Mouse (Mus musculus) G1E (cell line): Measurements from ENCODE around the gene Mgmt. TPM values are rescaled to one million over a fixed set of nuclear protein-coding genes. Genes with fewer than 3 reads are reported as not detected.

Experiments used
- ATAC-seq: 2 replicates; pipeline ENCODE4 v1.8.0; 2016; ENCODE audit warnings: mild to moderate bottlenecking; ENCODE audit not compliant: insufficient number of reproducible peaks, poor library complexity, low FRiP score, severe bottlenecking; ENCODE audit errors: extremely low read depth
- DNase-seq: peaks from one replicate; pipeline ENCODE4 v3.0.0; 2012; ENCODE audit warnings: low spot score
- H3K27me3 ChIP-seq: 2 replicates; pipeline ENCODE4 v1.6.1; 2012; ENCODE audit warnings: mild to moderate bottlenecking, low read length, inconsistent platforms; ENCODE audit not compliant: insufficient read depth
- H3K36me3 ChIP-seq: replicated peaks from 2 replicates; pipeline ENCODE3; 2012; ENCODE audit warnings: mild to moderate bottlenecking, inconsistent platforms
- H3K4me1 ChIP-seq: 2 replicates; pipeline ENCODE4 v1.6.1; 2012; ENCODE audit warnings: low read depth, low read length, inconsistent platforms, mixed read lengths; ENCODE audit not compliant: insufficient read depth
- H3K4me3 ChIP-seq: 2 replicates; pipeline ENCODE4 v1.5.1; 2012; ENCODE audit warnings: low read depth, mild to moderate bottlenecking, inconsistent platforms, low read length, moderate library complexity, mixed read lengths
- H3K9me3 ChIP-seq: replicated peaks from 2 replicates; pipeline ENCODE4 v1.6.1; 2012; ENCODE audit warnings: inconsistent platforms
- CTCF ChIP-seq: IDR thresholded peaks from 2 replicates; pipeline ENCODE4 v1.5.1; 2012; ENCODE audit warnings: low read depth, low read length, inconsistent platforms, mixed read lengths
- GATA1 ChIP-seq: IDR thresholded peaks from 2 replicates; pipeline ENCODE4 v1.6.1; 2012; ENCODE audit warnings: borderline replicate concordance, low read length, inconsistent platforms, mixed read lengths
- GATA2 ChIP-seq: IDR thresholded peaks from 2 replicates; pipeline ENCODE4 v1.6.1; 2012; ENCODE audit warnings: low read depth, low read length, inconsistent platforms, borderline replicate concordance
- POLR2AphosphoS5 ChIP-seq: IDR thresholded peaks from 2 replicates; pipeline ENCODE4 v1.6.1; 2012; ENCODE audit warnings: low read depth, low read length, inconsistent platforms; ENCODE audit not compliant: insufficient replicate concordance
- TAL1 ChIP-seq: conservative IDR thresholded peaks from 2 replicates; pipeline ENCODE4 v1.6.1; 2012; ENCODE audit warnings: low read depth, low read length, inconsistent platforms, mixed read lengths
- polyA plus RNA-seq: library from polyadenylated mRNA; stranded (reverse); fragments of >175 nt; gene quantifications from 2 replicates; pipeline ENCODE4 v1.2.3, GENCODE M21; 2012
- total RNA-seq, 2 experiments: library from RNA; stranded (forward) in 1 of 2; stranded (reverse) in 1 of 2; fragments of 200-1000 nt in 1 of 2; fragments of >200 nt in 1 of 2; fragmentation: Nextera tagmentation in 1 of 2; gene quantifications; 2 replicates each; pipeline ENCODE4 v1.2.3; 2014 to 2017

Mgmt gene
- total and polyA plus RNA-seq, 3 experiments = 1.1 to 2.2 (median 2.2) TPM

DNA sequence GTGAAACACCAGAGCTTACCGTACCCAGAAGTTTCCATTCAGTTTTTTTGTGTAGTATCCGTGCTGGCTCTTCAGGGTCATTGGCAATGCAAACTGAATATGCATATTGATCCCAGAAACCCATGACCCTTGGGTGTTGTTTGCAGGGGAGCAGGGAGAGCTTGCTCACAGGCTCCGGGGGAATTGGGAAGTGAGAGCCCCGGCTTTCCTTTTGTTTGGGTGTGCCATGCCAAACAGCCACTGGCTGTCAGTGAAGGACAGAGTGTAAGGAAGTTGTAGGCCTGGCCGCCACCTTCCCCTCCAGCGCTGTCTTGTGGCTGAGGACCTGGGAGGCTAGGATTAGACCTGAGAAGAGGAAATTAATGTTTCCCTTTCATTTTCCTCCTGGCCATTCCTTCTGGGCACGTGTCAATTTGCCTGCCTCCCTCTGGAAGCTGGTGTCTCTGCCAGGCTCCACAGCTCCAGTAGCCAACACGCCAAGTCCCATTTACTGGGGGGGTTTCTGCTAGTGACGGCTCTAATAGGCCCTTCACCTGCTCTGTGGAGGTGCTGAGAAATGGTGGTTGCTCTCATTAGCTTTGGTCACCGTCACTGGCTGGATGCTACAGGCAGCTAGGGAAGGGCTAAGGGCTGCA, 144.0 kb downstream of the Mgmt start:
- TF ChIP-seq CTCF (no peak), POLR2AphosphoS5 (no peak), GATA1 (no peak), TAL1 (no peak), GATA2 (no peak)
- ATAC-seq = no peak

GRCm38 (mm10) chr7:137038946-137039320, 144.5 kb downstream of the Mgmt start:
- Histone ChIP-seq H3K4me3 (no peak overlapping the region), H3K27me3 (no peaks in the 10 kb centered on the region), H3K9me3 (peaks cover 55% of the 10 kb centered on the region), H3K4me1 (no peaks in the 10 kb centered on the region), H3K36me3 (no peaks in the 10 kb centered on the region)
- TF ChIP-seq CTCF = no peak
- TF ChIP-seq GATA1 = no peak
- no peak for TF ChIP-seq POLR2AphosphoS5
- TF ChIP-seq GATA2 = no peak
- TF ChIP-seq TAL1 = no peak
- DNase-seq (no peak), ATAC-seq (no peak)

More for the DNA sequence above, 144.0 kb downstream of the Mgmt start:
- Histone ChIP-seq H3K9me3 (peaks cover 51% of the 10 kb centered on the region), H3K27me3 (no peaks in the 10 kb centered on the region), H3K36me3 (no peaks in the 10 kb centered on the region), H3K4me1 (no peaks in the 10 kb centered on the region), H3K4me3 (no peak overlapping the region)
- DNase-seq = no peak

GRCm38 (mm10) chr7:137040646-137041045, 146.2 kb downstream of the Mgmt start:
- no peak overlapping the region for H3K4me3 ChIP-seq
- no peak for DNase-seq
- TF ChIP-seq TAL1 (no peak), GATA2 (no peak), GATA1 (no peak), CTCF (no peak), POLR2AphosphoS5 (no peak)
- no peaks in the 10 kb centered on the region for H3K36me3 ChIP-seq
- ATAC-seq = no peak
- H3K9me3 ChIP-seq = peaks cover 62% of the 10 kb centered on the region
- no peaks in the 10 kb centered on the region for H3K4me1 ChIP-seq
- H3K27me3 ChIP-seq = no peaks in the 10 kb centered on the region

DNA sequence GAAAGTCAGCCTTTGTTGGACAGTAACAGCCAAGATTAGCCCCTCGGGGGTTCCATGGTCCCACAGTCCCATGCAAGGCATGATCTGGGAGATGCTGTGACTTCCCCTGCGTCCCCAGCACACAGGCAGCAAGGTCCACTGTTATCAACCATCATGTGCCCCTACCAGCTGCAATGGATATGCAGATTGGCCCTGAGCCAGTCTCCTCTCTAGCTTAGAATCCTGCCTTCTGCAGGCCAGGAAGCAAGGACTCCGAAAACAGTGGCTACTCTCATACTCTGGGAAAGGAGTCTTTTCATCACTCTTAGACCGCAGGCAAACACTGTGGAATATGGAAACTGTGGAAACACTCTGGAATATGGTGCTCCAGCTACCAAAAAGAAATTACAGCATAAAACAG, 152.5 kb downstream of the Mgmt start:
- no peak; the same call in 1 of the 2 replicates for ATAC-seq
- no peak for TF ChIP-seq TAL1
- Histone ChIP-seq H3K36me3 (no peaks in the 10 kb centered on the region), H3K27me3 (no peaks in the 10 kb centered on the region), H3K4me1 (no peaks in the 10 kb centered on the region), H3K9me3 (peaks cover 61% of the 10 kb centered on the region), H3K4me3 (no peak overlapping the region)
- no peak for DNase-seq

GRCm38 (mm10) chr7:137048086-137048922, 153.9 kb downstream of the Mgmt start:
- Histone ChIP-seq H3K36me3 (no peaks in the 10 kb centered on the region), H3K9me3 (peaks cover 61% of the 10 kb centered on the region), H3K4me1 (no peaks in the 10 kb centered on the region), H3K4me3 (no peak overlapping the region), H3K27me3 (no peaks in the 10 kb centered on the region)
- TF ChIP-seq TAL1 (no peak), GATA2 (no peak), GATA1 (no peak), POLR2AphosphoS5 (no peak), CTCF (no peak)
- ATAC-seq (no peak), DNase-seq (no peak)

GRCm38 (mm10) chr7:137054343-137054742, 159.9 kb downstream of the Mgmt start:
- Histone ChIP-seq H3K4me3 (no peak overlapping the region), H3K36me3 (no peaks in the 10 kb centered on the region), H3K9me3 (peaks cover 52% of the 10 kb centered on the region), H3K27me3 (no peaks in the 10 kb centered on the region), H3K4me1 (no peaks in the 10 kb centered on the region)
- ATAC-seq (no peak), DNase-seq (no peak)
- TF ChIP-seq TAL1 (no peak), POLR2AphosphoS5 (no peak), GATA1 (no peak), GATA2 (no peak), CTCF (no peak)
